Mouse (Mus musculus): Measurements from ENCODE around the gene Gm21865.
"Not testable (repeated sequence)": the region's sequence is repeated elsewhere in the genome, so short reads cannot be mapped to it uniquely, and the experiment has no call there.

The Gm21865 gene

GRCm38 (mm10) chrY:40316803-40317202 lies at the start of gene Gm21865:
Gene Gm21865, minus strand, starts transcription at chrY:40316903.
- not testable (repeated sequence) for DNase-seq (ENCODE audit: low spot score in 2 of 2)

Data from natural killer cell, adult 2 months (primary cell).